In genomic region chr11:72659918-72660317, GRCm38 (mm10) we compare ENCODE assay signal across 18 mouse cellular contexts. TPM values are rescaled to one million over a fixed set of nuclear protein-coding genes. Genes with fewer than 3 reads are reported as not detected.
DNase-seq lines count a peak whose midpoint lies in the region; ATAC-seq and TF ChIP-seq lines count a peak whose summit lies in the region.
"Had no signal": no experiment of that assay in that cellular context is flagged by ENCODE, and none has a peak within 500 bp of the region (broad histone marks: within the 10 kb centered on the region; RNA-seq: fewer than 3 reads in every experiment).

No protein-coding gene starts in this region.

- in situ Hi-C loops in CH12.LX (cut with MboI; ENCODE audit: low pct_ligation_motif_present, low pct_unique_long_range_greater_than_20kb, low sequenced_read_pairs): no loop called here

- no peaks in the 10 kb centered on the region for H3K9me3 ChIP-seq in hindbrain, postnatal 0 days (ENCODE audit: low read length)
- H3K9me3 ChIP-seq in hindbrain, embryonic 11.5 days (ENCODE audit: control insufficient read depth, low read length): no peaks in the 10 kb centered on the region
- H3K9me3 ChIP-seq in lung, embryonic 14.5 days (ENCODE audit: low read depth, low read length): no peaks in the 10 kb centered on the region
- H3K9me3 ChIP-seq in CH12.LX (replicated peaks; ENCODE audit: low read length): peaks cover 6% of the 10 kb centered on the region
- H3K9me3 ChIP-seq: heart, embryonic 12.5 days; stomach, embryonic 15.5 days had no signal

- H3K27ac ChIP-seq in hindbrain, postnatal 0 days: no peak overlapping the region
- no peak overlapping the region for H3K27ac ChIP-seq in hindbrain, embryonic 11.5 days (ENCODE audit: low read depth, low read length)
- no peak overlapping the region for H3K27ac ChIP-seq in lung, embryonic 14.5 days (ENCODE audit: low read depth)
- H3K27ac ChIP-seq in CH12.LX (ENCODE audit: insufficient read depth, low read depth): no peak overlapping the region
- H3K27ac ChIP-seq: stomach, embryonic 15.5 days had no signal

- no peak for TF ChIP-seq POLR2A in CH12.LX (IDR thresholded peaks at IDR 0.05; ENCODE audit: low read depth, low read length)

- TF ChIP-seq CTCF in hindbrain, postnatal 0 days (IDR thresholded peaks at IDR 0.05; ENCODE audit: low read depth): peak; percentile 27
- peak; percentile 22; the same call in 1 of the 2 replicates for TF ChIP-seq CTCF in lung, embryonic 14.5 days (IDR thresholded peaks at IDR 0.05; ENCODE audit: low read depth)
- peak in 1 of 2 experiments; percentile 60; a peak in 2 of 4 replicates for TF ChIP-seq CTCF in CH12.LX (conservative IDR thresholded peaks at IDR 0.05 in 1 of 2, IDR thresholded peaks at IDR 0.05 in 1 of 2; ENCODE audit: low read depth in 2 of 2, low read length in 2 of 2)

- ATAC-seq in hindbrain, postnatal 0 days: no peak
- no peak for ATAC-seq in hindbrain, embryonic 11.5 days (ENCODE audit: low FRiP score)
- ATAC-seq in lung, embryonic 14.5 days (ENCODE audit: insufficient read depth): no peak
- peak; percentile 46; the same call in 1 of the 2 replicates for ATAC-seq in erythroblast, adult 5-6 weeks (replicated peaks; ENCODE audit: low FRiP score, poor library complexity, severe bottlenecking)

- no peaks in the 10 kb centered on the region for H3K4me1 ChIP-seq in hindbrain, postnatal 0 days (ENCODE audit: insufficient read depth, low read length)
- no peaks in the 10 kb centered on the region for H3K4me1 ChIP-seq in hindbrain, embryonic 11.5 days (replicated peaks; ENCODE audit: control insufficient read depth, insufficient read depth, low read length)
- no peaks in the 10 kb centered on the region for H3K4me1 ChIP-seq in lung, embryonic 14.5 days (ENCODE audit: insufficient read depth)
- H3K4me1 ChIP-seq in CH12.LX (ENCODE audit: control insufficient read depth in 1 of 2, insufficient read depth in 2 of 2): peaks cover 3 to 22% of the 10 kb centered on the region in 2 experiments; a peak in 2 of 4 replicates
- H3K4me1 ChIP-seq: heart, embryonic 12.5 days; stomach, embryonic 15.5 days had no signal

- DNase-seq in hindbrain, postnatal 0 days (ENCODE audit: low spot score): peak; percentile 5
- DNase-seq in hindbrain, embryonic 11.5 days (ENCODE audit: low spot score): no peak
- peak; percentile 35 for DNase-seq in lung, embryonic 14.5 days
- DNase-seq in lung, postnatal 10 days: no peak
- DNase-seq in CH12.LX (ENCODE audit: extremely low read depth): peak; percentile 37
- no peak for DNase-seq in gastrocnemius, adult 8-10 months (ENCODE audit: low spot score in 2 of 2)
- DNase-seq in adrenal gland, adult 18-20 months (ENCODE audit: low spot score in 2 of 2): no peak
- DNase-seq: adrenal gland, postnatal 14 days; cerebellum, adult 9-10 months; embryo, embryonic 11 days; gastrocnemius, postnatal 36 days; kidney, postnatal 36 days; lung, adult 2 months; right cerebral cortex, adult 18-20 months; thymus, postnatal 25 days had no signal

- no peak overlapping the region for H3K4me2 ChIP-seq in hindbrain, postnatal 0 days (ENCODE audit: low read depth, low read length)
- H3K4me2 ChIP-seq in hindbrain, embryonic 11.5 days (replicated peaks; ENCODE audit: low read depth, low read length): no peak overlapping the region
- H3K4me2 ChIP-seq in lung, embryonic 14.5 days: no peak overlapping the region
- H3K4me2 ChIP-seq in CH12.LX (ENCODE audit: insufficient read depth, low read depth, poor library complexity, severe bottlenecking): no peak overlapping the region
- H3K4me2 ChIP-seq: heart, embryonic 12.5 days; stomach, embryonic 15.5 days had no signal

- H3K79me2 ChIP-seq in CH12.LX (replicated peaks; ENCODE audit: control insufficient read depth, extremely low read depth, insufficient read depth, poor library complexity, severe bottlenecking): peaks cover 35% of the 10 kb centered on the region

- TF ChIP-seq EP300 in CH12.LX (IDR thresholded peaks at IDR 0.05; ENCODE audit: low read length): no peak

- dilution Hi-C loops in CH12.LX (cut with MboI; ENCODE audit: extremely low pct_ligation_motif_present, extremely low pct_unique_long_range_greater_than_20kb, low sequenced_read_pairs): no loop called here

- no peaks in the 10 kb centered on the region for H3K36me3 ChIP-seq in hindbrain, postnatal 0 days (ENCODE audit: insufficient read depth, low read length)
- H3K36me3 ChIP-seq in hindbrain, embryonic 11.5 days (ENCODE audit: control insufficient read depth, insufficient read depth, low read length): no peaks in the 10 kb centered on the region
- 0 out of 2 replicates have a peak, but pooled peaks cover 4% of the 10 kb centered on the region for H3K36me3 ChIP-seq in lung, embryonic 14.5 days (ENCODE audit: insufficient read depth)
- H3K36me3 ChIP-seq in CH12.LX (replicated peaks in 1 of 2; ENCODE audit: control insufficient read depth in 1 of 2, insufficient read depth in 1 of 2, low read length in 1 of 2): peaks cover 0 to 21% of the 10 kb centered on the region in 2 experiments
- H3K36me3 ChIP-seq: stomach, embryonic 15.5 days had no signal

- no peak overlapping the region for H3K4me3 ChIP-seq in hindbrain, postnatal 0 days (ENCODE audit: low read length)
- H3K4me3 ChIP-seq in hindbrain, embryonic 11.5 days (ENCODE audit: low read depth, low read length): no peak overlapping the region
- H3K4me3 ChIP-seq in lung, embryonic 14.5 days (ENCODE audit: low read depth, low read length): no peak overlapping the region
- no peak overlapping the region for H3K4me3 ChIP-seq in CH12.LX (replicated peaks in 1 of 3; ENCODE audit: low read depth in 2 of 3, low read length in 2 of 3, poor library complexity in 1 of 3)
- H3K4me3 ChIP-seq: heart, embryonic 12.5 days; stomach, embryonic 15.5 days had no signal

- no peak overlapping the region for H3K9ac ChIP-seq in hindbrain, postnatal 0 days (replicated peaks; ENCODE audit: low read length)
- no peak overlapping the region for H3K9ac ChIP-seq in hindbrain, embryonic 11.5 days (ENCODE audit: low read depth, low read length)
- no peak overlapping the region for H3K9ac ChIP-seq in lung, embryonic 14.5 days
- no peak overlapping the region for H3K9ac ChIP-seq in CH12.LX (ENCODE audit: insufficient read depth, low read depth)
- H3K9ac ChIP-seq: heart, embryonic 12.5 days; stomach, embryonic 15.5 days had no signal

- TF ChIP-seq RAD21 in CH12.LX (IDR thresholded peaks at IDR 0.05; ENCODE audit: low read depth, low read length): peak; percentile 53

- no peaks in the 10 kb centered on the region for H3K27me3 ChIP-seq in hindbrain, postnatal 0 days (ENCODE audit: insufficient read depth, low read length)
- no peaks in the 10 kb centered on the region for H3K27me3 ChIP-seq in hindbrain, embryonic 11.5 days (ENCODE audit: control insufficient read depth, insufficient read depth, low read length)
- no peaks in the 10 kb centered on the region for H3K27me3 ChIP-seq in lung, embryonic 14.5 days (ENCODE audit: insufficient read depth, low read length)
- no peaks in the 10 kb centered on the region for H3K27me3 ChIP-seq in CH12.LX (replicated peaks)
- H3K27me3 ChIP-seq: heart, embryonic 12.5 days; stomach, embryonic 15.5 days had no signal

TF ChIP-seq in CH12.LX, 34 proteins besides CTCF, POLR2A, EP300 and RAD21:
- TF ChIP-seq E2F4 (IDR thresholded peaks at IDR 0.05; ENCODE audit: insufficient replicate concordance, low read depth, low read length): no peak
- TF ChIP-seq ZNF384 (IDR thresholded peaks at IDR 0.05; ENCODE audit: low read depth, low read length): no peak
- TF ChIP-seq TBP (conservative IDR thresholded peaks at IDR 0.05; ENCODE audit: low read depth, low read length): no peak
- peak; percentile 55 for TF ChIP-seq SMC3 (IDR thresholded peaks at IDR 0.05; ENCODE audit: low read depth, low read length)
- no peak for TF ChIP-seq MAFK (IDR thresholded peaks at IDR 0.05; ENCODE audit: insufficient replicate concordance, low read length)

RNA-seq across cellular contexts. Expression of gene Ankfy1, which starts 29.9 kb away (rescaled TPM):
- total RNA-seq in hindbrain, postnatal 0 days (2014; rRNA removed): 42.8 and 45.2 TPM in 2 replicates
- 15.5 and 16.0 TPM in 2 replicates for polyA plus RNA-seq in hindbrain, postnatal 0 days (2015; fragmentation: Nextera tagmentation; extraction: Ambion mirVana)
- 28.1 and 30.6 TPM in 2 replicates for polyA plus RNA-seq in hindbrain, embryonic 11.5 days (2014; fragmentation: Nextera tagmentation; extraction: Ambion mirVana)
- polyA plus RNA-seq in lung, embryonic 14.5 days (2014; fragmentation: Nextera tagmentation; extraction: Ambion mirVana): 35.3 and 36.7 TPM in 2 replicates
- total RNA-seq in CH12.LX (2012; rRNA removed) (30.4 and 31.5 TPM in 2 replicates), CH12.LX (2014; rRNA removed) (29.9 and 31.4 TPM in 2 replicates)
- polyA plus RNA-seq in CH12.LX (2012; ENCODE audit: insufficient read length, low read depth): 32.0 and 37.0 TPM in 2 replicates
- total RNA-seq in erythroblast, adult 5-6 weeks (2015; ENCODE audit: low replicate concordance): 28.0 and 45.5 TPM in 2 replicates
- 37.1 and 51.4 TPM in 2 replicates for total RNA-seq in erythroblast, adult 5-6 weeks (2017; ENCODE audit: low replicate concordance)
- 1 to 10 TPM; 5.6 to 9.2 (median 8.1) TPM for total RNA-seq in gastrocnemius, adult 8-10 months (2022)
- total RNA-seq in adrenal gland, adult 18-20 months (2021): 10 to 100 TPM; 33.5 to 40.1 TPM

RNA-seq across cellular contexts. Expression of gene Ube2g1, which starts 52.8 kb away (rescaled TPM):
- total RNA-seq in hindbrain, postnatal 0 days (2014; rRNA removed): 32.0 and 40.1 TPM in 2 replicates
- polyA plus RNA-seq in hindbrain, postnatal 0 days (2015; fragmentation: Nextera tagmentation; extraction: Ambion mirVana): 65.4 and 68.1 TPM in 2 replicates
- 127 and 131 TPM in 2 replicates for polyA plus RNA-seq in hindbrain, embryonic 11.5 days (2014; fragmentation: Nextera tagmentation; extraction: Ambion mirVana)
- polyA plus RNA-seq in lung, embryonic 14.5 days (2014; fragmentation: Nextera tagmentation; extraction: Ambion mirVana): 77.1 and 77.9 TPM in 2 replicates
- total RNA-seq in CH12.LX (2012; rRNA removed): 34.3 and 34.5 TPM in 2 replicates
- total RNA-seq in CH12.LX (2014; rRNA removed): 74.4 and 78.3 TPM in 2 replicates
- polyA plus RNA-seq in CH12.LX (2012; ENCODE audit: insufficient read length, low read depth): 52.8 and 73.8 TPM in 2 replicates
- total RNA-seq in erythroblast, adult 5-6 weeks (2015; ENCODE audit: low replicate concordance): 10.0 and 16.3 TPM in 2 replicates
- total RNA-seq in erythroblast, adult 5-6 weeks (2017; ENCODE audit: low replicate concordance): 9.4 and 9.8 TPM in 2 replicates
- total RNA-seq in gastrocnemius, adult 8-10 months (2022): 100 to 1,000 TPM in 1 of 4 experiments, 10 to 100 TPM in 3; 76.7 to 101 (median 81.9) TPM
- total RNA-seq in adrenal gland, adult 18-20 months (2021): 10 to 100 TPM; 33.1 to 43.8 TPM

Comparison
In these comparisons a context has a peak if more than half of its experiments do, and no peak if none do; other contexts are left out.
1. DNase-seq: peak in hindbrain, postnatal 0 days (single experiment), lung, embryonic 14.5 days (single experiment) and CH12.LX (single experiment); none in hindbrain, embryonic 11.5 days (single experiment), lung, postnatal 10 days (single experiment), gastrocnemius, adult 8-10 months (0 of 2) and adrenal gland, adult 18-20 months (0 of 2).